Mouse (Mus musculus) ovary, adult 2 months (tissue): ENCODE data around the gene Vmn1r132. TPM values are rescaled to one million over a fixed set of nuclear protein-coding genes. Genes with fewer than 3 reads are reported as not detected.

Experiments
- polyA plus RNA-seq: library from polyadenylated mRNA; depleted of rRNA; stranded (reverse); fragments of >200 nt; gene quantifications from 2 replicates; pipeline ENCODE4 v1.2.3, GENCODE M21; 2012; rRNA removed

Gene Vmn1r132
- polyA plus RNA-seq: not detected in 2 replicates

GRCm38 (mm10) chr7:21613792-21614191 lies at the start of gene Vmn1r132:
TSS of gene Vmn1r132 (plus strand) at chr7:21614092.

Other genes with a start within 250 kb of the Vmn1r132 start
- not detected in 2 replicates for gene Gm6882, start 181.3 kb upstream of the Vmn1r132 start, polyA plus RNA-seq
- gene Vmn1r130, start 102.3 kb upstream of the Vmn1r132 start, polyA plus RNA-seq: not detected in 2 replicates
- not detected in 2 replicates for gene Vmn1r131, start 68.0 kb upstream of the Vmn1r132 start, polyA plus RNA-seq
- gene Gm4175, start 147.4 kb downstream of the Vmn1r132 start, polyA plus RNA-seq: not detected in 2 replicates
- gene Gm4177, start 182.6 kb downstream of the Vmn1r132 start, polyA plus RNA-seq: not detected in 2 replicates
- gene Vmn1r135, start 218.3 kb downstream of the Vmn1r132 start, polyA plus RNA-seq: not detected in 2 replicates
- gene Gm5725, start 230.2 kb downstream of the Vmn1r132 start, polyA plus RNA-seq: not detected in 2 replicates